8 mouse cellular contexts compared by ENCODE assay signal in the genomic region with DNA sequence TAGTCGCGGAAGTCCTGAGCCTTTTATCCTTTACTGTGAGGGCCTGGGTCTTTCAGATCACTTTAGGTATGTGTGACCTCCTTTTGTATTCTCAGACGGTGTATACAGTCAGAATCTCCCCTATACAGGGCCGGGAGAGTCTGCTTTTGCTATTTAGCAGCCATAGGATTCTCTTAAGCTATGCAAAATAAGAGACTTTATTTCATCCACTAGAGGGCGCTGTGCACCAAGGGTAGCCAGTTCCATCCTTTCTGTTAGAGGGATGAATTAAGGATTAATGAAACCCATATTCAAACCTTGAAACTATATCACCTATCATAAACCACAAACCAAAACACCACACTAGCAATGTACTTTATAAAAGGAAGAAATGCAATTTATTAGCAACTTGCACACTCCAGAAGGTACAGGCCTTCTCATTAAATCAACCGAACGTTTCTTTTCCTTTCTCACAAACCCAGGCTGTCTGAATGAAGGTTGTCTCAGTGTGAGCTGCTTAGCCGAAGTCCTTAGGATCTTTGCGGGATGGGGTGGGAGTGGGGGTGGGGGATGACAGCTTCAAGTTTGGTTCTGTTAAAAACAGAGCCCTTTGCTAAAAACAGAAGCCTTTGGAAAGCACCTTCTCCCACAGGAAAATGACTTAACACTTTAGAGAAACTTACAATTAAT.
DNase-seq lines count a peak whose midpoint lies in the region; ATAC-seq and TF ChIP-seq lines count a peak whose summit lies in the region.

No protein-coding gene starts in this region.

- no peaks in the 10 kb centered on the region for H3K36me3 ChIP-seq in heart, embryonic 12.5 days
- H3K36me3 ChIP-seq in embryonic facial prominence, embryonic 10.5 days (replicated peaks): no peaks in the 10 kb centered on the region
- no peaks in the 10 kb centered on the region for H3K36me3 ChIP-seq in hindbrain, embryonic 13.5 days
- H3K36me3 ChIP-seq in midbrain, embryonic 10.5 days: no peaks in the 10 kb centered on the region
- no peaks in the 10 kb centered on the region for H3K36me3 ChIP-seq in testis, adult 2 months (ENCODE audit: control insufficient read depth, insufficient read depth, low read length)

- peak; percentile 12; the same call in 1 of the 2 replicates for TF ChIP-seq CTCF in testis, adult 2 months (IDR thresholded peaks at IDR 0.05; ENCODE audit: control insufficient read depth, insufficient read depth, insufficient replicate concordance, low read depth, low read length)

- H3K4me2 ChIP-seq in heart, embryonic 12.5 days: no peak overlapping the region
- H3K4me2 ChIP-seq in hindbrain, embryonic 13.5 days: no peak overlapping the region

- H3K4me1 ChIP-seq in heart, embryonic 12.5 days (replicated peaks): peaks cover 4% of the 10 kb centered on the region; the same call in 1 of the 2 replicates
- H3K4me1 ChIP-seq in embryonic facial prominence, embryonic 10.5 days: no peaks in the 10 kb centered on the region; the same call in 1 of the 2 replicates
- H3K4me1 ChIP-seq in hindbrain, embryonic 13.5 days (replicated peaks): 0 out of 2 replicates have a peak, but pooled peaks cover 3% of the 10 kb centered on the region
- peaks cover 7% of the 10 kb centered on the region for H3K4me1 ChIP-seq in midbrain, embryonic 10.5 days
- peaks cover 6% of the 10 kb centered on the region for H3K4me1 ChIP-seq in testis, adult 2 months (ENCODE audit: control insufficient read depth, insufficient read depth, low read length)

- H3K4me3 ChIP-seq in heart, embryonic 12.5 days: no peak overlapping the region
- no peak overlapping the region for H3K4me3 ChIP-seq in embryonic facial prominence, embryonic 10.5 days
- no peak overlapping the region for H3K4me3 ChIP-seq in hindbrain, embryonic 13.5 days
- no peak overlapping the region for H3K4me3 ChIP-seq in midbrain, embryonic 10.5 days
- H3K4me3 ChIP-seq in testis, adult 2 months (ENCODE audit: control insufficient read depth, low read depth, low read length): no peak overlapping the region

- H3K9ac ChIP-seq in heart, embryonic 12.5 days: no peak overlapping the region
- H3K9ac ChIP-seq in hindbrain, embryonic 13.5 days: no peak overlapping the region

- WGBS in heart, embryonic 12.5 days: 29% methylated on average over 9 of the region's 9 CpGs
- 30% methylated on average over 9 of the region's 9 CpGs for WGBS in embryonic facial prominence, embryonic 10.5 days
- 27% methylated on average over 9 of the region's 9 CpGs for WGBS in hindbrain, embryonic 13.5 days
- WGBS in midbrain, embryonic 10.5 days: 23% methylated on average over 9 of the region's 9 CpGs

- ATAC-seq in heart, embryonic 12.5 days (ENCODE audit: insufficient number of reproducible peaks, low FRiP score): no peak
- ATAC-seq in hindbrain, embryonic 13.5 days (ENCODE audit: low FRiP score): peak; percentile 54; the same call in 1 of the 2 replicates

- no peak for TF ChIP-seq POLR2A in testis, adult 2 months (IDR thresholded peaks at IDR 0.05; ENCODE audit: control insufficient read depth, low read depth, low read length)

- H3K9me3 ChIP-seq in heart, embryonic 12.5 days (replicated peaks): no peaks in the 10 kb centered on the region
- H3K9me3 ChIP-seq in embryonic facial prominence, embryonic 10.5 days: no peaks in the 10 kb centered on the region
- H3K9me3 ChIP-seq in hindbrain, embryonic 13.5 days: no peaks in the 10 kb centered on the region
- H3K9me3 ChIP-seq in midbrain, embryonic 10.5 days (replicated peaks): no peaks in the 10 kb centered on the region

- DNase-seq in heart, adult 18-20 months: peak; percentile 29 to 76
- DNase-seq in adrenal gland, postnatal 14 days: peak; percentile 57
- DNase-seq in embryonic facial prominence, embryonic 10.5 days (ENCODE audit: low spot score): peak; percentile 65
- peak; percentile 29 to 79 for DNase-seq in layer of hippocampus, postnatal 14 days (ENCODE audit: low spot score in 2 of 2)
- DNase-seq in midbrain, embryonic 10.5 days (ENCODE audit: low spot score): peak; percentile 60

- no peaks in the 10 kb centered on the region for H3K27me3 ChIP-seq in heart, embryonic 12.5 days (replicated peaks)
- H3K27me3 ChIP-seq in embryonic facial prominence, embryonic 10.5 days (replicated peaks; ENCODE audit: low read depth, poor library complexity, severe bottlenecking): no peaks in the 10 kb centered on the region
- no peaks in the 10 kb centered on the region for H3K27me3 ChIP-seq in hindbrain, embryonic 13.5 days
- peaks cover 8% of the 10 kb centered on the region; the same call in 1 of the 2 replicates for H3K27me3 ChIP-seq in midbrain, embryonic 10.5 days (ENCODE audit: low read depth, poor library complexity, severe bottlenecking)
- H3K27me3 ChIP-seq in testis, adult 2 months (ENCODE audit: control insufficient read depth, insufficient read depth, low read length): no peaks in the 10 kb centered on the region

- H3K27ac ChIP-seq in heart, embryonic 12.5 days (ENCODE audit: poor library complexity, severe bottlenecking): no peak overlapping the region
- no peak overlapping the region for H3K27ac ChIP-seq in embryonic facial prominence, embryonic 10.5 days (replicated peaks)
- H3K27ac ChIP-seq in hindbrain, embryonic 13.5 days: no peak overlapping the region
- peak overlapping the region; percentile 50; the same call in 1 of the 2 replicates for H3K27ac ChIP-seq in midbrain, embryonic 10.5 days (replicated peaks)
- H3K27ac ChIP-seq in testis, adult 2 months (ENCODE audit: control insufficient read depth, insufficient read depth, low read depth, low read length): no peak overlapping the region
